8 mouse cellular contexts compared by ENCODE assay signal in the genomic region with DNA sequence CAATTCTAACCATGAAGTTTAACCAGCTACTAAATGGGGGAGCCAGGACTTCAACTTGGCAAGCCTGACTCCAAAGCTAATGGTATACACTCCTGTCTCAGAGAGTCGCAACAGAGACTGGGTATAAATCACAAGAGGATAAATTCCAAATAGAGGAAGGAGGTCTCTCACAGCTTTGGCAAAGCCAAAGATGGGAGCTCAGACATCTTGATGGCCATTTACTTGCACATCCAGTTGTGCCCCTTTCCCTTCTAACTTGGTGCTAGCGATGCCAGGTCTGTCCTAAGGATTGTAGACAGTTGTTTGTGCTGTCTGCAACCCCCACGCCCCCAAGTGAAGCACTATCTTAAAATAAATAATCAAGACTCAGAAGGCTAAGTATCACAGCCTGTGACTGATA.
A peak's percentile ranks its signal among the peaks of the same experiment; 100 is the strongest.
DNase-seq lines count a peak whose midpoint lies in the region; ATAC-seq and TF ChIP-seq lines count a peak whose summit lies in the region.

No protein-coding gene starts in this region.

- H3K9ac ChIP-seq in lung, embryonic 14.5 days: peak overlapping the region; percentile 66
- peak overlapping the region; percentile 91 for H3K9ac ChIP-seq in forebrain, embryonic 16.5 days (replicated peaks; ENCODE audit: low read depth, low read length)
- H3K9ac ChIP-seq in neural tube, embryonic 15.5 days (replicated peaks): peak overlapping the region; percentile 59

- no peaks in the 10 kb centered on the region for H3K27me3 ChIP-seq in lung, embryonic 14.5 days (ENCODE audit: insufficient read depth, low read length)
- H3K27me3 ChIP-seq in forebrain, embryonic 16.5 days (replicated peaks; ENCODE audit: control insufficient read depth, insufficient read depth, low read length): no peaks in the 10 kb centered on the region
- H3K27me3 ChIP-seq in limb, embryonic 10.5 days (ENCODE audit: low read depth, poor library complexity, severe bottlenecking): no peaks in the 10 kb centered on the region
- no peaks in the 10 kb centered on the region for H3K27me3 ChIP-seq in neural tube, embryonic 15.5 days (replicated peaks)

- H3K27ac ChIP-seq in lung, embryonic 14.5 days (ENCODE audit: low read depth): peak overlapping the region; percentile 51; the same call in 1 of the 2 replicates
- no peak overlapping the region for H3K27ac ChIP-seq in forebrain, embryonic 16.5 days (ENCODE audit: low read length)
- peak overlapping the region; percentile 93 for H3K27ac ChIP-seq in limb, embryonic 10.5 days
- H3K27ac ChIP-seq in neural tube, embryonic 15.5 days (replicated peaks): peak overlapping the region; percentile 91; the same call in 1 of the 2 replicates

- no peak for TF ChIP-seq CTCF in lung, embryonic 14.5 days (IDR thresholded peaks at IDR 0.05; ENCODE audit: low read depth)

- DNase-seq in lung, embryonic 14.5 days: peak; percentile 17
- DNase-seq in lung, adult 18-20 months: no peak
- DNase-seq in limb, embryonic 10.5 days (ENCODE audit: low spot score): no peak
- DNase-seq in left cerebral cortex, adult 8-10 months (ENCODE audit: low spot score in 2 of 2): no peak
- DNase-seq in urinary bladder, postnatal 10 days (ENCODE audit: low spot score): no peak
- no peak for DNase-seq in cerebellum, postnatal 10 days

- 40% methylated on average over 3 of the region's 3 CpGs for WGBS in lung, embryonic 14.5 days
- whole genome bisulfite sequencing in forebrain, embryonic 16.5 days: 76% methylated on average over 3 of the region's 3 CpGs
- WGBS in limb, embryonic 10.5 days: 60% methylated on average over 3 of the region's 3 CpGs
- 57% methylated on average over 3 of the region's 3 CpGs for WGBS in neural tube, embryonic 15.5 days

- ATAC-seq in lung, embryonic 14.5 days (ENCODE audit: insufficient read depth): 0 out of 2 replicates have a peak, but pooled peaks have one; percentile 9
- ATAC-seq in forebrain, embryonic 16.5 days: no peak
- ATAC-seq in neural tube, embryonic 15.5 days (ENCODE audit: low FRiP score): no peak

- H3K4me2 ChIP-seq in lung, embryonic 14.5 days: peak overlapping the region; percentile 78
- H3K4me2 ChIP-seq in forebrain, embryonic 16.5 days (ENCODE audit: low read length): peak overlapping the region; percentile 73
- peak overlapping the region; percentile 81 for H3K4me2 ChIP-seq in neural tube, embryonic 15.5 days

- peak overlapping the region; percentile 41; the same call in 1 of the 2 replicates for H3K4me3 ChIP-seq in lung, embryonic 14.5 days (ENCODE audit: low read depth, low read length)
- no peak overlapping the region; the same call in 1 of the 2 replicates for H3K4me3 ChIP-seq in forebrain, embryonic 16.5 days (replicated peaks; ENCODE audit: low read length)
- peak overlapping the region; percentile 54; the same call in 1 of the 2 replicates for H3K4me3 ChIP-seq in limb, embryonic 10.5 days
- peak overlapping the region; percentile 42 for H3K4me3 ChIP-seq in neural tube, embryonic 15.5 days (replicated peaks)

- no peaks in the 10 kb centered on the region for H3K9me3 ChIP-seq in lung, embryonic 14.5 days (ENCODE audit: low read depth, low read length)
- no peaks in the 10 kb centered on the region for H3K9me3 ChIP-seq in forebrain, embryonic 16.5 days (ENCODE audit: control insufficient read depth, low read length)
- H3K9me3 ChIP-seq in limb, embryonic 10.5 days (replicated peaks): no peaks in the 10 kb centered on the region
- no peaks in the 10 kb centered on the region for H3K9me3 ChIP-seq in neural tube, embryonic 15.5 days (replicated peaks)

- peaks cover 4% of the 10 kb centered on the region; the same call in 1 of the 2 replicates for H3K4me1 ChIP-seq in lung, embryonic 14.5 days (ENCODE audit: insufficient read depth)
- H3K4me1 ChIP-seq in forebrain, embryonic 16.5 days (replicated peaks; ENCODE audit: control insufficient read depth, insufficient read depth, low read length): peaks cover 14% of the 10 kb centered on the region
- H3K4me1 ChIP-seq in limb, embryonic 10.5 days: peaks cover 36% of the 10 kb centered on the region
- H3K4me1 ChIP-seq in neural tube, embryonic 15.5 days: peaks cover 22% of the 10 kb centered on the region

- no peaks in the 10 kb centered on the region for H3K36me3 ChIP-seq in lung, embryonic 14.5 days (ENCODE audit: insufficient read depth)
- H3K36me3 ChIP-seq in forebrain, embryonic 16.5 days (ENCODE audit: control insufficient read depth, insufficient read depth): no peaks in the 10 kb centered on the region
- no peaks in the 10 kb centered on the region for H3K36me3 ChIP-seq in limb, embryonic 10.5 days
- H3K36me3 ChIP-seq in neural tube, embryonic 15.5 days: no peaks in the 10 kb centered on the region
